Mouse (Mus musculus) lung, adult 2 months (tissue): ENCODE results near the gene Ubc.

Experiments
- CTCF ChIP-seq: fragments of 200-500 bp; IDR thresholded peaks from 2 replicates; pipeline ENCODE4 v1.5.1; 2011; ENCODE audit warnings: mild to moderate bottlenecking, low read length, control low read depth; ENCODE audit not compliant: insufficient read depth
- POLR2A ChIP-seq: fragments of 200-500 bp; IDR thresholded peaks from 2 replicates; pipeline ENCODE4 v1.6.1; 2011; ENCODE audit warnings: low read depth, mild to moderate bottlenecking, control low read depth, low read length, borderline replicate concordance; ENCODE audit errors: extremely low read depth

- TF ChIP-seq POLR2A = no peak
- no peak for TF ChIP-seq CTCF
Measured at GRCm38 (mm10) chr5:125363894-125364293, 26.1 kb downstream of the Ubc start.
